Mouse (Mus musculus): ENCODE measurements around the gene Rem2. TPM values are rescaled to one million over a fixed set of nuclear protein-coding genes. Genes with fewer than 3 reads are reported as not detected.
A peak's percentile ranks its signal among the peaks of the same experiment; 100 is the strongest.

The Rem2 gene
- polyA plus RNA-seq, 1 experiment: 7.9 TPM

DNA sequence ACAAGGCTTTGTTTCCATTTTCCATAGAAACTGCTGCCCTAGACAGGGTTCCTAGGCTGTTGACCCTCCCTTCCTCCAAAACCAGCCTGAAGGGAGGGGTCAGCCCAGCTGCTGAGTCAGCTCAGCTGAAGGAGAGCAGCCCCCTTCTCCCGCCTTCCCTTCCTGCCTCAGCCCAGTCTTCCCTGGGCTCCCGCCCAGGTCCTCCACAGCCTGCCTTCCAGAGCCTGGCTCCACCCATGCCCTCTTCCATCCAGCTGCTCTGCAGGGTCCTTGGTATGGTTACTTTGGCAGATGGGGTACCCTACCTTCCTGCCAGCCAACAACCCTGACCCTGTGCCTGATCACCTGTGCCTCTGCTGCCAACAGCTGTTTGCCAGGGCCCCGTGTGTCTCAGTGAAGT lies 32.7 kb upstream of the Rem2 start:
- Histone ChIP-seq H3K4me3 (ENCODE audit: insufficient read depth, low read length) (no peak overlapping the region), H3K4me1 (ENCODE audit: control insufficient read depth, insufficient read depth, low read length) (no peaks in the 10 kb centered on the region), H3K27ac (ENCODE audit: insufficient read depth, low read length) (no peak overlapping the region)
- TF ChIP-seq POLR2A (IDR thresholded peaks at IDR 0.05; ENCODE audit: extremely low read depth, insufficient read depth, low read length): no peak

DNA sequence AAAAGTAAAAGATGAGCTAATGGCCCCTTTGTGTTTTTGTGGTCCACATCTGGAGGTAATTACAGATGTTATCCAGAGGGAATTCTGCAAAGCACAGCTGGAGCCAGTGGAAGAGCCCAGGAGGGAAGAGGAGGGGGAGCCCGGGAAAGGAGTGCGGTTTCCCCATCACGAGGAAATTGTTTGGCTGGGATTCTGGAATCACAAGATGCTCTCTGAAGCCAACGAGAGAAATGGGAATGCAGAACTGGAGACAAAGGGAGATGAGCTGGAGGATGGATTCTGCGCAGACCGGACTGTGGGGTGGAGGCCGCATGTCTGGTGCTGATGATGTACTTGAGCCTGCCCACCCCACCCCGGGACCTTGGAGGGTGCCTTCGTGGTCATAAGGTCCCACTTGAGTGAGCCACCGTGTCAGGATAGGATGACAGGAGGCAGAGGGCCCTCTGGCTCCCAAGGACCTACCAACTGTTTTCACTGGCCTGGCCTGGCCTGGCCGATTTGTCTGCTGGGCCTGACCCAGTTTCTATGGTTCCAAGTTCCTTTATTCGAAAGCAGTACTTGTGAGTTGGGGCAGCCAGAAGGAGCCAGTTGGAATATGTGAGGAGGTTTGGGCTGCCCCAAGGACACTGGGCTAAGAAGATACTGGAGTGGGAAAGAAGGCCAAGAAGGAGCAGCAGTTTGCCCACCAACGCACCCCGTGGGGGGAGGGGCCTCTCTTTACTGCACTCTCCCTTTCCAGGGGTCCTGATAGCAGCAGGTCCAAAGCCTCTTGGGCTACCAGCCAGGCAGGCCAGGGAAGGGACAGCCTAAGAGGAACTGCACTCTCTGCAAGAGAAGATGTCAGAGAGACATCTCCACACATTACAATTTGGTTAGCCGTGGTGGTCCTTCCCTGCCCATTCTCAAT lies 31.9 kb upstream of the Rem2 start:
- TF ChIP-seq POLR2A (IDR thresholded peaks at IDR 0.05; ENCODE audit: extremely low read depth, insufficient read depth, low read length): no peak
- Histone ChIP-seq H3K4me3 (ENCODE audit: insufficient read depth, low read length) (no peak overlapping the region), H3K27ac (ENCODE audit: insufficient read depth, low read length) (no peak overlapping the region), H3K4me1 (ENCODE audit: control insufficient read depth, insufficient read depth, low read length) (no peaks in the 10 kb centered on the region)

DNA sequence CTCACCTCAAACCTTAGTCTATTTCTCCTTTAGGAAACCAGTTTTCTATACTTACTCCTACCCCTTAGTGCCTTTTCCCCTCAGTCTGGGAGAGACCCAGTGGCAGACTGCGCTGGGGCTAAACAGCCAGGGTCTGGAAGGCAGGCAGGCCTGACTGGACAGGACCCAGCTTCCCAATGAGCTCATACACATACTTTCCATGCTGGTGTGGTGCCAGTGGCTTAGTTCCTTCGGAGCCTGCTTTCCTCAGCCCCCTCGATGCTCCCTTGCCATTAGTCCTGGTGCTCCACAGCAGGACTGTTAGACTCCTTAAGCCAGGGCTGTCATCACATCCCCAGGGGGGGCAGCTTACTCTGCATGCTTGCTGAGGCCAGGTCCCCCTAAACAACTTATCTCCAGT lies 30.4 kb upstream of the Rem2 start:
- Histone ChIP-seq H3K4me3 (ENCODE audit: insufficient read depth, low read length) (no peak overlapping the region), H3K27ac (ENCODE audit: insufficient read depth, low read length) (no peak overlapping the region), H3K4me1 (ENCODE audit: control insufficient read depth, insufficient read depth, low read length) (no peaks in the 10 kb centered on the region)
- TF ChIP-seq POLR2A (IDR thresholded peaks at IDR 0.05; ENCODE audit: extremely low read depth, insufficient read depth, low read length) (no peak), CTCF (IDR thresholded peaks at IDR 0.05; ENCODE audit: extremely low read depth, insufficient read depth, low read length) (no peak)

DNA sequence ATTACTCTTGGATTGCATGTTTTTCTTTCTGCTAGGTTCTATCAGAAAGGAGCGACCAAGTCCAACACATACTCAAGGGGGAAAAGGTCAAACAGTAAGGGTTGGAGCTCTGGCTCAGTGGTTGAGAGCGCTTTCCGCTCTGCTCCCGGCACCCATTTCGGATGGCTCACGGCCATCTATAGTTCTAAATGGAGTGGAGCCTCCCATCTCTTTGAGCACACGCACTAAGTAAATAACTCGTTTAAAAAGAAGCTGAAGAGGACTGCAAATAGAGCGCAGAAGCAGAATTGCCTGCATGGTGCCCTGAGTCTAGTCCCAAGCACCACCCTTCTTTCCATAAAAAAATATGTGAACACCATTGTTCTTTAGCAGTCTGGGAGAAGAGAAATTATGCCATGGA lies 22.3 kb upstream of the Rem2 start:
- Histone ChIP-seq H3K4me1 (ENCODE audit: control insufficient read depth, insufficient read depth, low read length) (no peaks in the 10 kb centered on the region), H3K27ac (ENCODE audit: insufficient read depth, low read length) (no peak overlapping the region), H3K4me3 (ENCODE audit: insufficient read depth, low read length) (no peak overlapping the region)
- TF ChIP-seq POLR2A (IDR thresholded peaks at IDR 0.05; ENCODE audit: extremely low read depth, insufficient read depth, low read length) (no peak), CTCF (IDR thresholded peaks at IDR 0.05; ENCODE audit: extremely low read depth, insufficient read depth, low read length) (no peak)

DNA sequence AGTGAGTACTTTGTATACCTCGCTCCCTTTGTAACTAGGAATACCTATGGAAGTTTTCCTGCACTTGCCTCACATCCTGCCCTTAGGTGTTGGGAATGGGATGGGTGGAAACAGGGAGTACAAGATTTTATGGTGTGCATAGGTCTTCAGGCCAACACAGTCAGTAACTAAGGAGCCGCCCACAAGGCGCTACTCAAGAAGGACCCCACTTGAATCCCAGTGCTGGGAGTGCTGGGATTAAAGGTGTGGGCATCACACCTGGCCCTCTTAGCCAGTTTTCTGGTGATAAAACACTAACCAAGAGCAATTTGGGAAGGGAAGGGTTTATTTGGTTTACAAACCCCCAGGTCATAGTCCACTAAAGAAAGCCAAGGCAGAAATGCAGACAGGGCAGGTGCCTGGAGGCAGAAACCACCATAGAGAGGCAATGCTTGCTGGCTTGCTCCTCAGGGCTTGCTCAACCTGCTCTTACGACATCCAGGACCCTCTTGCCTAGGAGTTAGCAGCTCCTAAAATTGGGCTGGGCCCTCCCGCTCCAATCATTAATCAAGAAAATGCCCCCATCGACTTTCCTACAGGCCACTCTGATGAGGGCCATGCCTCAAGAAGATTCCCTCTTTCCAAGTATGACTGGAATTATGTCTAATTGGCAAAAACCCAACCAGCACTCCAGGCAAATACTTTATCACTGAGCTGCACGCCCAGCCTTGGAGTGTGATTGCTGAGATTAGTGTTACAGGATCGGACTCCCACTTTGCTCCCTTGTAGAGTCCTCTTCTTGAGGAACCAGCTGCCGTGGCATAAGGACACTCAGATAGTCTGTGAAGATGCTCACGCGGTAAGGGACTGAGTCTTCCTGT lies 21.0 kb upstream of the Rem2 start:
- Histone ChIP-seq H3K4me1 (ENCODE audit: control insufficient read depth, insufficient read depth, low read length) (no peaks in the 10 kb centered on the region), H3K27ac (ENCODE audit: insufficient read depth, low read length) (no peak overlapping the region), H3K4me3 (ENCODE audit: insufficient read depth, low read length) (no peak overlapping the region)
- TF ChIP-seq POLR2A (IDR thresholded peaks at IDR 0.05; ENCODE audit: extremely low read depth, insufficient read depth, low read length) (no peak), CTCF (IDR thresholded peaks at IDR 0.05; ENCODE audit: extremely low read depth, insufficient read depth, low read length) (no peak)

DNA sequence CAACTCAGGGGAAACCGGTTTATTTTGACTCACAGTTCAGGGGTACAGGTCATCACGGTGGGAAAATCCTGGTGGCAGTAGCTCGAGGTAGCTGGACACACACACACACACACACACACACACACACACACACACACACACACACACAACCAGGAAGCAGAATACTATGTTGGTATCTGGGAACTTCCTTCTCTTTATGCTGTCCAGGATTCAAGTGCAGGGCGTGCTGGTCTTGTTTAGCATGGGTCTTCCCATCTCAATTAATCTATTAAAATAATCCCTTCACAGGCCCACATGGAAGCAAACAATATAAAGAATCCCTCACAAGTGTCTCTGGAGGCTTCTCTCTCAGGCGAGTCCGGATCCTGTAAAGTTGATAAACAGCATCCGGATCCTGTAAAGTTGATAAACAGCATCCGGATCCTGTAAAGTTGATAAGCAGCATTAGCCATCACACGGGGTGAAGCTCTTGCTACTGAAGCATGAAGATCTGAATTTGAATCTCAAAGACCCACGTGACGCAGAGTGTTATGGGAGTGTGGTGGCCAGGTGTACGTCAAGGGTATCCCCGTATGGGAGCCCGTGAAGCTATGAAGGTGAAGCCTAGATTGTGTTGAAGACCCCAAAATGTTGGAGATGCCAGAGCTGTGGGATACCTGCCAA lies 17.9 kb upstream of the Rem2 start:
- Histone ChIP-seq H3K4me3 (ENCODE audit: insufficient read depth, low read length) (no peak overlapping the region), H3K27ac (ENCODE audit: insufficient read depth, low read length) (no peak overlapping the region), H3K4me1 (ENCODE audit: control insufficient read depth, insufficient read depth, low read length) (no peaks in the 10 kb centered on the region)
- TF ChIP-seq POLR2A (IDR thresholded peaks at IDR 0.05; ENCODE audit: extremely low read depth, insufficient read depth, low read length): no peak
- no peak for TF ChIP-seq CTCF (IDR thresholded peaks at IDR 0.05; ENCODE audit: extremely low read depth, insufficient read depth, low read length)

DNA sequence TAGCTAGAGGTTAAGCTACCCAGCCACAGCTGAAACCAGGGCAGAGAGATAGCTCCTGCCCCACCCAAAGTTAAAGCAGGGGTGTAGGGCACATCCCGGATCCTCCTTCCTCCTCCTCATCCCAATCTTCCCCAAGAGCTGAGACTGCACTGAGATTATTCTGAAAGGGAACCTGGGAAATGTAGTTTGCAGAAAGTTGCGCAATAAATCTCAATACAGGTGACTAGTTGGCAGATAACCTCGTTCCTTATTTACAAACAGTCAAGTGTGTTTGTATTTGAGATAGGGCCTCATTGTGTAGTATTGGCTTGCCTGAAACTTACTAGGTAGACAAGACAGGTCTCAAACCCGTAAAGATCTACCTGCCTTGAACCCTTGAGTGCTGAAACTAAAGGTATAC lies 13.8 kb upstream of the Rem2 start:
- TF ChIP-seq POLR2A (IDR thresholded peaks at IDR 0.05; ENCODE audit: extremely low read depth, insufficient read depth, low read length) (no peak), CTCF (IDR thresholded peaks at IDR 0.05; ENCODE audit: extremely low read depth, insufficient read depth, low read length) (no peak)
- Histone ChIP-seq H3K27ac (ENCODE audit: insufficient read depth, low read length) (no peak overlapping the region), H3K4me3 (ENCODE audit: insufficient read depth, low read length) (no peak overlapping the region), H3K4me1 (ENCODE audit: control insufficient read depth, insufficient read depth, low read length) (no peaks in the 10 kb centered on the region)

DNA sequence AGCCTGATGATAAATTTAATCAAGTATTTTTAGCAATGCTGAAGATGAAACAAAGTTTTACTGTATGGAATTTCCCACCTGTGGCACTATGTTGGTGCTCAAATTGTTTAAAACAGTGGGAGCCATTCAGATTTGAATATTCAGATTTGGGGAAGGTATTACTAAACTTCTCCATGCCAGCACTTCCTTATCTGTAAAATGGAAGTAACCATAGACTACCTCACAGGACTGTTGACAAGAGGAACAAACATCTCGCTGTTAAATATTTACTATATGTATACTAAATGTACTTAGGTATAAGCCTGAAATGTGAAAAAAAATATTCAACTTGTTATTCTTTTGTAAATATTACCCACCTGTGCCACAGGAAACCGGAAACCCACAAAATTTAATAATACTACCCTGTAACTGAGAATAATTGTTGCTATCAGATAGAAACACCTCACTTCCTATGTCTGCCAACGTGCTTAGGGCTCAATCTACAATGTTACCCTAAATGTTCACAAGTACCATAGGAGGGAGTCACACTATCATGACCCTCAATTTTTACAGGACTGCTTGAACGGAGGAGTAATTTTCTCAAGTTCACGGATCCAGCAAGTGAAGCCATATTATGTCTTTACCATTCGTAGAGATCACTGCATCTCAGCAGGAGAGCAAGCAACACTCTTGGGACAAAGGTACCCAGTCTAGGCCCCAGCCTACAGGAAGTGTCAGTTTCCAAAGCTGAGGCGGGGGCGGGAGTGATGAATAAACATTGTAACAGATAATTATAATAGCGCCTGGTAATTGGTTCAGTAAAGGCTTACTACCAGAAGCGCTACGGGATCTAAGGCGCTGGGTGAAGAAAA lies 12.6 kb upstream of the Rem2 start:
- no peak overlapping the region for H3K27ac ChIP-seq (ENCODE audit: insufficient read depth, low read length)
- no peak for TF ChIP-seq CTCF (IDR thresholded peaks at IDR 0.05; ENCODE audit: extremely low read depth, insufficient read depth, low read length)
- TF ChIP-seq POLR2A (IDR thresholded peaks at IDR 0.05; ENCODE audit: extremely low read depth, insufficient read depth, low read length): no peak
- peak overlapping the region; percentile 45 for H3K4me3 ChIP-seq (ENCODE audit: insufficient read depth, low read length)

DNA sequence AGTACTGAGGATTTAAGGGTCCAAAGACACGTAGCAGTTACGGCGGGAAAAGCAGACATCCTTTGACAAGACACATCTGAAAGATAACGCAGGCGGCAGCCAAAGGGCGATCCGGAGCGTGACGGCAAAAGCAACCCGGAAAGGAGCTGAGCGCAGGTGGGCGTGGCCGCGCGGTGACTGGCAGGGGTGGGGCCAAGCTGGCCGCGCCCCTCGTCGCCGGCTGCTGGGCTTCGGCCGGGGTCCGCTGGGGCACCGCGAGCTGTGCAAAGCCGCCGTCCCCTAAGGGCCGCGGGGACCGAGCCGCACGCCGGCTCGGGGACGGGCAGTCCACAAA lies 12.0 kb upstream of the Rem2 start, which contains the start of gene Lrp10:
Lrp10 (plus strand) TSS at position 179 of the 334 bp plus-strand sequence.
- TF ChIP-seq POLR2A (IDR thresholded peaks at IDR 0.05; ENCODE audit: extremely low read depth, insufficient read depth, low read length) (peak; percentile 70), CTCF (IDR thresholded peaks at IDR 0.05; ENCODE audit: extremely low read depth, insufficient read depth, low read length) (no peak)
- H3K4me1 ChIP-seq (ENCODE audit: control insufficient read depth, insufficient read depth, low read length): no peaks in the 10 kb centered on the region
- peak within 1 kb of the TSS; percentile 19; the same call in 1 of the 2 replicates for H3K27ac ChIP-seq (ENCODE audit: insufficient read depth, low read length)
- peak within 1 kb of the TSS; percentile 45 for H3K4me3 ChIP-seq (ENCODE audit: insufficient read depth, low read length)

More for the DNA sequence above, 12.6 kb upstream of the Rem2 start:
- H3K4me1 ChIP-seq (ENCODE audit: control insufficient read depth, insufficient read depth, low read length): no peaks in the 10 kb centered on the region

Measured in cortical plate, adult 2 months (tissue).